Mouse (Mus musculus): ENCODE results near the gene Hspa1a. TPM values are rescaled to one million over a fixed set of nuclear protein-coding genes. Genes with fewer than 3 reads are reported as not detected.

Hspa1a gene
- total RNA-seq, 1 experiment from 2014 or later = 47.4 TPM

DNA sequence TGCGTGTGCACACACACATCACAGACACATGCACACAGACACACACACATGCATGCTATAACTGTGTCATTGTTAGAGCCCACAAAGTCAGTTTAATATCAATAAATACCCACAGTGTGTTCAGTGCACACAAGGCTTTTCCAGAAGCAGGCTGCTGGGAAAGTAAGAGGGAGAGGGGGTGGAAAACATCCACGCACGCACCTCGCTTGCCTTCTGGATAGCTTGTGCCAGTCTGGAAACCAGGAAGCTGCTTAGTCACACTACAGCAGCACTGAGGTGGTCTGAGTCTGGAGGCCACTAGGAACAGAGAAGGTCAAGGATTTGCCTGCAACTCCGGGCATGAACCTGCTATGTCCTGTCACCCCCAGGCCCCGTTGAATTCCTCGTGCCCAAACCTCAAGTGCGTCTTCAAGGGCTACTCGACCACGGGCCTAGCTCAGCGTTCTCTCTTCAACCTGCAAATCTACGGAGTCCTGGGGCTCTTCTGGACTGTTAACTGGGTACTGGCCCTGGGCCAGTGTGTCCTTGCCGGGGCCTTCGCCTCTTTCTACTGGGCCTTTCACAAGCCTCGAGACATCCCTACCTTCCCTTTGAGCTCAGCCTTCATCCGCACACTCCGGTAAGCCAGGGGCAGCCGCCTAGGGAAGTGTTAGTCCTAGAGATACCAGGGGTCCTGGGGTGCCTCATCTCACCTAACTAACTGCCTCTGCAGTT, 44.5 kb downstream of the Hspa1a start:
- no peak for ATAC-seq (replicated peaks; ENCODE audit: low read depth, poor library complexity, severe bottlenecking)

- no peak for ATAC-seq (replicated peaks; ENCODE audit: low read depth, poor library complexity, severe bottlenecking)
Observed at GRCm38 (mm10) chr17:34924258-34924657, 47.7 kb downstream of the Hspa1a start.

DNA sequence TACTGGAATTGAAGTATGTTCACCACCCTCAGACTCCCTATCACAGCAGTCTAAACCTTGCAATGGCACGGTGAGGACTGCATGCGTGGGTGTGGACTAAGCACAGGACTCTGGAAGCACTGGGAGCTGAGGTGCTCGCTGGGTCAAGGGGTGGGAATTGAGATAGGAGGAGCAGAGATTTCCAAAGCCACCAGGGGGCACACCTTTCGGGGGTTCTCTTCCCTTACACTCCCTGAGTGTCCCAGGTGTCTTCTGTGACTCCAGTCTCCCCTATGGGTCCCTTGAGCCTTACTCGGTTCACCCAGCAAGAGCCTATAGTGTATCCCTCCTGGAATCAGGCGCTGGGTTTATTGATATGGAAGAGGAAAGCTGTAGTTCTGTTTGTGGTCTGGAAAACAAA, 49.0 kb downstream of the Hspa1a start:
- no peak for ATAC-seq (replicated peaks; ENCODE audit: low read depth, poor library complexity, severe bottlenecking)

Other genes starting within 250 kb of the Hspa1a start
- 0.18 TPM in 1 of 2 replicates, not detected in the other for gene C4b, start 228.3 kb downstream of the Hspa1a start, total RNA-seq (2017)
- gene Cyp21a1, start 167.6 kb downstream of the Hspa1a start, total RNA-seq (2017) = not detected in 2 replicates
- 10.0 and 32.9 TPM in 2 replicates for gene Stk19, start 135.2 kb downstream of the Hspa1a start, total RNA-seq (2017)
- 21.2 and 27.9 TPM in 2 replicates for gene Dxo, start 135.1 kb downstream of the Hspa1a start, total RNA-seq (2017)
- 28.9 and 33.8 TPM in 2 replicates for gene Skiv2l, start 121.9 kb downstream of the Hspa1a start, total RNA-seq (2017)
- gene Nelfe, start 121.8 kb downstream of the Hspa1a start, total RNA-seq (2017) = 39.6 and 41.9 TPM in 2 replicates
- gene Cfb, start 109.6 kb downstream of the Hspa1a start, total RNA-seq (2017) = not detected in 2 replicates
- 11.1 and 16.2 TPM in 2 replicates for gene Zbtb12, start 92.7 kb downstream of the Hspa1a start, total RNA-seq (2017)
- gene Gm20547, start 90.1 kb downstream of the Hspa1a start, total RNA-seq (2017) = not detected in 2 replicates
- 2.8 and 10.0 TPM in 2 replicates for gene C2, start 73.9 kb downstream of the Hspa1a start, total RNA-seq (2017)
- gene Ehmt2, start 73.7 kb downstream of the Hspa1a start, total RNA-seq (2017) = 96.6 and 107 TPM in 2 replicates
- gene Slc44a4, start 57.7 kb downstream of the Hspa1a start, total RNA-seq (2017) = not detected in 2 replicates
- 3.4 and 5.0 TPM in 2 replicates for gene Neu1, start 40.9 kb downstream of the Hspa1a start, total RNA-seq (2017)
- 79.3 and 84.3 TPM in 2 replicates for gene Hspa1b, start 12.9 kb downstream of the Hspa1a start, total RNA-seq (2017)
- not detected in 2 replicates for gene Gm20481, start 2.2 kb downstream of the Hspa1a start, total RNA-seq (2017)
- 0.63 TPM in 1 of 2 replicates, not detected in the other for gene Hspa1l, start 547 bp upstream of the Hspa1a start, total RNA-seq (2017)
- gene Lsm2, start 9.7 kb upstream of the Hspa1a start, total RNA-seq (2017) = 26.9 and 34.1 TPM in 2 replicates
- gene Vars, start 28.8 kb upstream of the Hspa1a start, total RNA-seq (2017) = 174 and 210 TPM in 2 replicates
- 0.32 TPM in 1 of 2 replicates, not detected in the other for gene Vwa7, start 44.4 kb upstream of the Hspa1a start, total RNA-seq (2017)
- 1.2 and 4.4 TPM in 2 replicates for gene Sapcd1, start 55.9 kb upstream of the Hspa1a start, total RNA-seq (2017)
- gene Msh5, start 74.6 kb upstream of the Hspa1a start, total RNA-seq (2017) = 3.8 and 4.2 TPM in 2 replicates
- gene Clic1, start 77.8 kb upstream of the Hspa1a start, total RNA-seq (2017) = 214 and 220 TPM in 2 replicates
- gene Ddah2, start 86.9 kb upstream of the Hspa1a start, total RNA-seq (2017) = 21.3 and 26.7 TPM in 2 replicates
- gene Ly6g6c, start 93.2 kb upstream of the Hspa1a start, total RNA-seq (2017) = not detected in 2 replicates
- gene Mpig6b, start 94.0 kb upstream of the Hspa1a start, total RNA-seq (2017) = not detected in 2 replicates
- not detected in 2 replicates for gene Ly6g6e, start 104.7 kb upstream of the Hspa1a start, total RNA-seq (2017)
- not detected in 2 replicates for gene Ly6g6d, start 105.9 kb upstream of the Hspa1a start, total RNA-seq (2017)
- not detected in 2 replicates for gene Ly6g6f, start 113.5 kb upstream of the Hspa1a start, total RNA-seq (2017)
- gene Abhd16a, start 117.1 kb upstream of the Hspa1a start, total RNA-seq (2017) = 33.1 and 38.8 TPM in 2 replicates
- not detected in 2 replicates for gene Ly6g5c, start 136.1 kb upstream of the Hspa1a start, total RNA-seq (2017)
- not detected in 2 replicates for gene Ly6g5b, start 143.3 kb upstream of the Hspa1a start, total RNA-seq (2017)
- 39.5 and 50.1 TPM in 2 replicates for gene Gpank1, start 149.3 kb upstream of the Hspa1a start, total RNA-seq (2017)
- 286 and 306 TPM in 2 replicates for gene Csnk2b, start 149.9 kb upstream of the Hspa1a start, total RNA-seq (2017)
- gene D17H6S53E, start 154.2 kb upstream of the Hspa1a start, total RNA-seq (2017) = 6.3 and 8.2 TPM in 2 replicates
- not detected in 2 replicates for gene Apom, start 159.9 kb upstream of the Hspa1a start, total RNA-seq (2017)
- 58.8 and 103 TPM in 2 replicates for gene Bag6, start 163.0 kb upstream of the Hspa1a start, total RNA-seq (2017)
- gene Prrc2a, start 192.7 kb upstream of the Hspa1a start, total RNA-seq (2017) = 74.7 and 110 TPM in 2 replicates
- gene Aif1, start 203.9 kb upstream of the Hspa1a start, total RNA-seq (2017) = 4.7 and 5.4 TPM in 2 replicates
- gene Lst1, start 216.3 kb upstream of the Hspa1a start, total RNA-seq (2017) = 44.3 and 51.6 TPM in 2 replicates
- gene Ltb, start 222.3 kb upstream of the Hspa1a start, total RNA-seq (2017) = 1.1 and 1.8 TPM in 2 replicates
- gene Tnf, start 229.9 kb upstream of the Hspa1a start, total RNA-seq (2017) = 9.4 and 11.3 TPM in 2 replicates
- gene Lta, start 233.2 kb upstream of the Hspa1a start, total RNA-seq (2017) = not detected in 2 replicates
- gene Gm16181, start 248.7 kb upstream of the Hspa1a start, total RNA-seq (2017) = not detected in 2 replicates

Data from common myeloid progenitor, adult 5-6 weeks (primary cell).